Mouse (Mus musculus): ENCODE data around the gene Thop1. TPM values are rescaled to one million over a fixed set of nuclear protein-coding genes. Genes with fewer than 3 reads are reported as not detected.

Thop1 gene
- 76.1 and 78.9 TPM in 2 replicates for polyA plus RNA-seq (2014; fragmentation: Nextera tagmentation; extraction: Ambion mirVana)

DNA sequence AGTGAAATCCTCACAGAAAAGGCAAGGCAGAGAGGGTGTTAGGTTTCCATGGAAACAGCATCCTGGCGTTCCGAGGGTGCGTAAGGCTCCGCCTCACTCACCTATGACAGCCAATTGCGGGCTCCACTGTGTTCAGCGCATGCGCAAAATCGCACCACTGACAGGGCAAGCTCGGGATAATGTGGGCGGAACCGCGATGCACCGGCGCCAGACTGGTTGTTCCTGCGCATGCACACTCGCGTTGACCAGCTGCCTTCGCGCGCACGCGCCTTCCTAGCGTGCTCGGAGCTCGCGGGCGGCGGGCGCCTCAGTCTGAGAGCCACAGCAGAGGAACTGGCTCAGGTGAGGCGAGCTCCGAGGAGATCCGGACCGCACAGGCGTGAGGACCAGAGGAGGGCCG is at the start of gene Thop1:
TSS of gene Thop1 (plus strand) at position 200 of the 400 bp plus-strand sequence.
- Histone ChIP-seq H3K4me2 (ENCODE audit: low read depth, low read length, severe bottlenecking) (peak within 1 kb of the TSS; percentile 81), H3K9me3 (ENCODE audit: control insufficient read depth, low read length) (no peaks in the 10 kb centered on the region), H3K4me1 (replicated peaks; ENCODE audit: control insufficient read depth, insufficient read depth, low read length) (peaks cover 16% of the 10 kb centered on the region), H3K4me3 (ENCODE audit: low read depth, low read length) (peak within 1 kb of the TSS; percentile 73), H3K27me3 (ENCODE audit: control insufficient read depth, insufficient read depth, low read length) (no peaks in the 10 kb centered on the region), H3K27ac (ENCODE audit: low read depth, low read length) (peak within 1 kb of the TSS; percentile 41; the same call in 1 of the 2 replicates), H3K36me3 (ENCODE audit: control insufficient read depth, insufficient read depth, low read length) (peaks cover 4% of the 10 kb centered on the region; the same call in 1 of the 2 replicates), H3K9ac (ENCODE audit: low read length) (peak within 1 kb of the TSS; percentile 86)
- WGBS: under 1% methylated on average over 35 of the region's 35 CpGs
- DNase-seq (ENCODE audit: low spot score): peak; percentile 100
- peak; percentile 96 for ATAC-seq (replicated peaks; ENCODE audit: low FRiP score)

GRCm38 (mm10) chr10:81020207-81020606 is 49.6 kb upstream of the Thop1 start:
- DNase-seq (ENCODE audit: low spot score) (no peak), ATAC-seq (replicated peaks; ENCODE audit: low FRiP score) (no peak)
- Histone ChIP-seq H3K4me1 (replicated peaks; ENCODE audit: control insufficient read depth, insufficient read depth, low read length) (0 out of 2 replicates have a peak, but pooled peaks cover 6% of the 10 kb centered on the region), H3K27me3 (ENCODE audit: control insufficient read depth, insufficient read depth, low read length) (peaks cover 10% of the 10 kb centered on the region; the same call in 1 of the 2 replicates), H3K4me2 (ENCODE audit: low read depth, low read length, severe bottlenecking) (no peak overlapping the region), H3K4me3 (ENCODE audit: low read depth, low read length) (no peak overlapping the region), H3K9ac (ENCODE audit: low read length) (no peak overlapping the region), H3K36me3 (ENCODE audit: control insufficient read depth, insufficient read depth, low read length) (no peaks in the 10 kb centered on the region), H3K27ac (ENCODE audit: low read depth, low read length) (no peak overlapping the region), H3K9me3 (ENCODE audit: control insufficient read depth, low read length) (no peaks in the 10 kb centered on the region)
- 63% methylated on average over 2 of the region's 2 CpGs for WGBS

- Histone ChIP-seq H3K27ac (ENCODE audit: low read depth, low read length) (no peak overlapping the region), H3K9me3 (ENCODE audit: control insufficient read depth, low read length) (no peaks in the 10 kb centered on the region), H3K4me3 (ENCODE audit: low read depth, low read length) (no peak overlapping the region), H3K36me3 (ENCODE audit: control insufficient read depth, insufficient read depth, low read length) (no peaks in the 10 kb centered on the region), H3K9ac (ENCODE audit: low read length) (no peak overlapping the region), H3K4me2 (ENCODE audit: low read depth, low read length, severe bottlenecking) (no peak overlapping the region), H3K27me3 (ENCODE audit: control insufficient read depth, insufficient read depth, low read length) (peaks cover 12% of the 10 kb centered on the region; the same call in 1 of the 2 replicates), H3K4me1 (replicated peaks; ENCODE audit: control insufficient read depth, insufficient read depth, low read length) (peaks cover 4% of the 10 kb centered on the region; the same call in 1 of the 2 replicates)
- ATAC-seq (replicated peaks; ENCODE audit: low FRiP score) (no peak), DNase-seq (ENCODE audit: low spot score) (no peak)
- 17% methylated on average over 26 of the region's 26 CpGs for WGBS
These were observed 48.2 kb upstream of the Thop1 start for GRCm38 (mm10) chr10:81021547-81022110.

DNA sequence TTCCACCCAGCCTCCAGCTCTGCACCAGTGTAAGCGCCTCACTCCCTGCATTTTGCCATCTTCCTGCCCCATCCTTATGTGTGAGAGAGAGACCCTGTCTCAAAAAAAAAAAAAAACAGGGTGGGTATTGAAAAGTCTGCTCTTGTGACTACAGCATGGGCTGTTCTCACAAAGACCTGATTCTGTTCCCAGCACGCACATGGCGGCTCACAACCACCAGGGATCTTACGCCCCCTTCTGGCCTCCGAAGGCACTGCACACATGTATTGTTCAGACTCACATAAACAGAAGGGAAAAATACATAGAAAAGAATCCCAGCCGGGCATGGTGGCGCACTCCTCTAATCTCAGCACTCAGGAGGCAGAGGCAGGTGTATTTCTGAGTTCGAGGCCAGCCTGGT is 47.1 kb upstream of the Thop1 start:
- Histone ChIP-seq H3K27me3 (ENCODE audit: control insufficient read depth, insufficient read depth, low read length) (peaks cover 12% of the 10 kb centered on the region; the same call in 1 of the 2 replicates), H3K36me3 (ENCODE audit: control insufficient read depth, insufficient read depth, low read length) (no peaks in the 10 kb centered on the region), H3K27ac (ENCODE audit: low read depth, low read length) (no peak overlapping the region), H3K9me3 (ENCODE audit: control insufficient read depth, low read length) (no peaks in the 10 kb centered on the region), H3K9ac (ENCODE audit: low read length) (no peak overlapping the region), H3K4me2 (ENCODE audit: low read depth, low read length, severe bottlenecking) (no peak overlapping the region), H3K4me3 (ENCODE audit: low read depth, low read length) (no peak overlapping the region), H3K4me1 (replicated peaks; ENCODE audit: control insufficient read depth, insufficient read depth, low read length) (peaks cover 4% of the 10 kb centered on the region; the same call in 1 of the 2 replicates)
- DNase-seq (ENCODE audit: low spot score) (no peak), ATAC-seq (replicated peaks; ENCODE audit: low FRiP score) (no peak)
- 65% methylated on average over 8 of the region's 8 CpGs for WGBS

- Histone ChIP-seq H3K27ac (ENCODE audit: low read depth, low read length) (no peak overlapping the region), H3K9me3 (ENCODE audit: control insufficient read depth, low read length) (no peaks in the 10 kb centered on the region), H3K4me1 (replicated peaks; ENCODE audit: control insufficient read depth, insufficient read depth, low read length) (peaks cover 4% of the 10 kb centered on the region; the same call in 1 of the 2 replicates), H3K4me3 (ENCODE audit: low read depth, low read length) (peak overlapping the region; percentile 37), H3K4me2 (ENCODE audit: low read depth, low read length, severe bottlenecking) (peak overlapping the region; percentile 75), H3K9ac (ENCODE audit: low read length) (peak overlapping the region; percentile 61; the same call in 1 of the 2 replicates), H3K36me3 (ENCODE audit: control insufficient read depth, insufficient read depth, low read length) (no peaks in the 10 kb centered on the region), H3K27me3 (ENCODE audit: control insufficient read depth, insufficient read depth, low read length) (peaks cover 12% of the 10 kb centered on the region; the same call in 1 of the 2 replicates)
- no peak for DNase-seq (ENCODE audit: low spot score)
- no peak for ATAC-seq (replicated peaks; ENCODE audit: low FRiP score)
- 72% methylated on average over 5 of the region's 5 CpGs for WGBS
These were observed 45.4 kb upstream of the Thop1 start for GRCm38 (mm10) chr10:81024346-81024937.

- peak overlapping the region; percentile 37 for H3K4me3 ChIP-seq (ENCODE audit: low read depth, low read length)
- peaks cover 12% of the 10 kb centered on the region; the same call in 1 of the 2 replicates for H3K27me3 ChIP-seq (ENCODE audit: control insufficient read depth, insufficient read depth, low read length)
- H3K4me1 ChIP-seq (replicated peaks; ENCODE audit: control insufficient read depth, insufficient read depth, low read length): peaks cover 4% of the 10 kb centered on the region; the same call in 1 of the 2 replicates
- H3K4me2 ChIP-seq (ENCODE audit: low read depth, low read length, severe bottlenecking): peak overlapping the region; percentile 75
- H3K9ac ChIP-seq (ENCODE audit: low read length): peak overlapping the region; percentile 61
- H3K9me3 ChIP-seq (ENCODE audit: control insufficient read depth, low read length): no peaks in the 10 kb centered on the region
- H3K36me3 ChIP-seq (ENCODE audit: control insufficient read depth, insufficient read depth, low read length): no peaks in the 10 kb centered on the region
- no peak overlapping the region for H3K27ac ChIP-seq (ENCODE audit: low read depth, low read length)
- DNase-seq (ENCODE audit: low spot score) (peak; percentile 63), ATAC-seq (replicated peaks; ENCODE audit: low FRiP score) (peak; percentile 39)
- WGBS: 2% methylated on average over 30 of the region's 43 CpGs
These were observed 44.7 kb upstream of the Thop1 start for GRCm38 (mm10) chr10:81025047-81025621.

DNA sequence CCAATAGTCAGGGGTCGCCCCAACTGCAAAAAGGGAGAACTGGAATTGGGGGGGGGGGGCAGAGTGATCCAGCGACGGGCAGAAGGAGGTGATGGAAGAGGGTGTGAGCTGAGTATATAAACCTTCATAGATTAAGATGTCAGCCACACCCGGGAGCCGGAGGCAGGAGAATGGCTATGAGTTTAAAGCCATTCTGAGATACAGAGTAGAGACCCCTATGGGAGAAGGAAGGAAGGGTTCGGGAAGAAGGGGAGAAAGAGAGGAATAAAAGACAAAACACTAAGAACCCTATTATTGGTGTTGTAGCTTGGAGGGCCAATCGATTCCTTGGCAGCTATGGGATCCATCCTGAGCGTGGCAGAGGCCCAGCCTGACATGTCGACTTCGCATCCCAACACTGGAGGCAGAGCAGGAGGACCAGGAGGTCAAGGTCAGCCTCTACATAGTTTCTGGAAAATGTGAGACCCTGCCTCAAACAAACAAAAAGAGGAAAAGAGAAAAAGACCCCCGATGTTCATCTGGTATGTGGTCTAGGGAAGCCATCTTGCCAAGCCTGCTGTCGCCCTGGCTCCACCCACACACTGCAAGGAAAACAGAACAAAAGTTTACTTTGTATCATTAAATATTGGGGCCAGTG is 44.1 kb upstream of the Thop1 start, which contains the start of gene Diras1:
TSS of gene Diras1 (minus strand) at position 24 of the 637 bp plus-strand sequence.
- peaks cover 4% of the 10 kb centered on the region; the same call in 1 of the 2 replicates for H3K4me1 ChIP-seq (replicated peaks; ENCODE audit: control insufficient read depth, insufficient read depth, low read length)
- DNase-seq (ENCODE audit: low spot score) (no peak), ATAC-seq (replicated peaks; ENCODE audit: low FRiP score) (no peak)
- no peak within 1 kb of the TSS for H3K27ac ChIP-seq (ENCODE audit: low read depth, low read length)
- no peaks in the 10 kb centered on the region for H3K9me3 ChIP-seq (ENCODE audit: control insufficient read depth, low read length)
- no peaks in the 10 kb centered on the region for H3K36me3 ChIP-seq (ENCODE audit: control insufficient read depth, insufficient read depth, low read length)
- peak within 1 kb of the TSS; percentile 61 for H3K9ac ChIP-seq (ENCODE audit: low read length)
- WGBS: 49% methylated on average over 12 of the region's 12 CpGs
- H3K4me2 ChIP-seq (ENCODE audit: low read depth, low read length, severe bottlenecking): peak within 1 kb of the TSS; percentile 75
- H3K4me3 ChIP-seq (ENCODE audit: low read depth, low read length): peak within 1 kb of the TSS; percentile 37
- H3K27me3 ChIP-seq (ENCODE audit: control insufficient read depth, insufficient read depth, low read length): peaks cover 12% of the 10 kb centered on the region; the same call in 1 of the 2 replicates

DNA sequence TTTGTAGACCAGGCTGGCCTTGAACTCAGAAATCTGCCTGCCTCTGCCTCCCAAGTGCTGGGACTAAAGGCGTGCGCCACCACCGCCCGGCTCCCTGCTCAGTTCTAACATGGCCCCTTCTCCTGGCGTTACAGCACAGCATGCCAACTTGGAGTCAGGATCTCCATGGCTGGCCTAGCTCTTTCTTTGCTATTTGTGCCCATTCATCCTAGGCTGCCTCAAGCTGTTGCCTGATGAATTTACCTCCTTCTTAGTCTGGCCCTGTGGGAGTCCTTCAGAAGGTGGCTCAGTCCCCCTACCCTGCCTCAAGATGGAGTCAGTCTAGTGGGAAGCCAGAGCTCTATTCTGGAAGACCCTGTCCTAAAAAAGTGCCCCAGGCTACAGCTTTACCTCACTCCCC is 43.0 kb upstream of the Thop1 start:
- H3K9ac ChIP-seq (ENCODE audit: low read length): no peak overlapping the region
- ATAC-seq (replicated peaks; ENCODE audit: low FRiP score) (no peak), DNase-seq (ENCODE audit: low spot score) (no peak)
- peaks cover 10% of the 10 kb centered on the region; the same call in 1 of the 2 replicates for H3K27me3 ChIP-seq (ENCODE audit: control insufficient read depth, insufficient read depth, low read length)
- H3K36me3 ChIP-seq (ENCODE audit: control insufficient read depth, insufficient read depth, low read length): no peaks in the 10 kb centered on the region; the same call in 1 of the 2 replicates
- H3K4me1 ChIP-seq (replicated peaks; ENCODE audit: control insufficient read depth, insufficient read depth, low read length): peaks cover 4% of the 10 kb centered on the region; the same call in 1 of the 2 replicates
- WGBS: 97% methylated on average over 5 of the region's 5 CpGs
- H3K4me2 ChIP-seq (ENCODE audit: low read depth, low read length, severe bottlenecking): no peak overlapping the region
- H3K9me3 ChIP-seq (ENCODE audit: control insufficient read depth, low read length): no peaks in the 10 kb centered on the region
- no peak overlapping the region for H3K27ac ChIP-seq (ENCODE audit: low read depth, low read length)
- no peak overlapping the region for H3K4me3 ChIP-seq (ENCODE audit: low read depth, low read length)

Data from forebrain, embryonic 11.5 days (tissue).